Mouse (Mus musculus) ES-E14 (cell line): Measurements from ENCODE around the gene Pced1a.

Experiments used
- HCFC1 ChIP-seq: IDR thresholded peaks from 2 replicates; pipeline ENCODE4 v1.6.1; 2012; ENCODE audit warnings: low read length, inconsistent platforms, borderline replicate concordance; ENCODE audit not compliant: insufficient read depth
- MAFK ChIP-seq: IDR thresholded peaks from 2 replicates; pipeline ENCODE4 v1.6.1; 2014; ENCODE audit warnings: mild to moderate bottlenecking, low read depth, low read length, inconsistent platforms; ENCODE audit not compliant: insufficient read depth
- ZNF384 ChIP-seq: IDR thresholded peaks from 2 replicates; pipeline ENCODE4 v1.6.1; 2012; ENCODE audit warnings: low read depth, low read length, inconsistent platforms

DNA sequence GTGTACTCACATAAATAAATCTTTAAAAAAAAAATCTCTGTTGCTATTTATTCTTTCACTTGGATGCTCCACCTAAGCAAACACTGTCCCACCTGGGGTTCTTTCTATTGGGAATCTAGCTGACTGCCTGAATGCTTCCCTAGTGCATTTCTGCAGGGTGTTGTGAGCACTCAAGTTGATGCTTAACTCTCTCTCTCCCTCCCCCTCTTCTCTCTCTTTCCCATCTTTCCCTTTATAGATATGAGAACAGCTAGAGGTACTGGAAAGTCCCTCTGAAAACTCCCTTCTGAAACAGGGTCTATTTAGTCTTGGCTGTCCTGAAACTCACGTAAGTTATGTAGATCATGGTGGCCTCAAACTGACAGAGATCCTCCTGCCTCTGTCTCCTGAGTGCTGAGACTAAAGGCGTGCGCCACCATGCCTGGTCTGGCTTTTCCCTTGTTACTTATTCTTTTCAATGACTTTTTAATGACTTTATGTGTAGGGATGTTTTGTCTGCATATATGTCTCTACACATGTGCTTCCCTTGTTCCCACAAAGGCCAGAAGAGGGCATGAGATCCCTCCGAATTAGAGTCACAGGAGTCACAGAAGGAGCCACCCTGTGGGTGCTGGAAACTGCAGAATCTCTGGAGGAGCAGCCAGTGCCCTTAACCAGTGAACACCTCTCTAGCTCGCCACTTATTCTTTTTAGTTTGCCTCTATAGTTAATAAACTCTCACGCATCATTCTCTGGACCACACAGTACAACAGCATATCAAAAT is 10.2 kb downstream of the Pced1a start:
- TF ChIP-seq ZNF384 (no peak), MAFK (no peak), HCFC1 (no peak)
